Mouse (Mus musculus) forebrain, embryonic 10.5 days (tissue): ENCODE data around the gene Rab42. TPM values are rescaled to one million over a fixed set of nuclear protein-coding genes. Genes with fewer than 3 reads are reported as not detected.

Source experiments
- DNase-seq: peaks from one replicate; pipeline ENCODE4 v3.0.0-alpha.2; 2017; ENCODE audit warnings: low spot score; ENCODE audit errors: extremely low spot score
- H3K27ac ChIP-seq: fragments of 300-500 bp; sonication (generic); 2 replicates; pipeline ENCODE4 v1.5.1; 2016; ENCODE audit warnings: mild to moderate bottlenecking
- H3K27me3 ChIP-seq: fragments of 300-500 bp; sonication (generic); 2 replicates; pipeline ENCODE4 v1.6.1; 2016; ENCODE audit warnings: mild to moderate bottlenecking; ENCODE audit not compliant: poor library complexity, severe bottlenecking
- H3K36me3 ChIP-seq: fragments of 300-500 bp; sonication (generic); replicated peaks from 2 replicates; pipeline ENCODE4 v1.6.1; 2016; ENCODE audit warnings: mild to moderate bottlenecking, moderate library complexity
- H3K4me1 ChIP-seq: fragments of 300-500 bp; sonication (generic); 2 replicates; pipeline ENCODE4 v1.6.1; 2016
- H3K4me3 ChIP-seq: fragments of 300-500 bp; sonication (generic); 2 replicates; pipeline ENCODE4 v1.5.1; 2016; ENCODE audit warnings: mild to moderate bottlenecking, moderate library complexity
- H3K9me3 ChIP-seq: fragments of 300-500 bp; sonication (generic); 2 replicates; pipeline ENCODE4 v1.6.1; 2016; ENCODE audit warnings: mild to moderate bottlenecking, moderate library complexity
- WGBS: fragments of 180-500 bp; shearing (Covaris S2); methylation state at CpG from one replicate; pipeline ENCODE4 v1.1.7; 2016; 5-methylcytosine and 5-hydroxymethylcytosine counted together
- polyA plus RNA-seq: library from polyadenylated mRNA; unstranded; fragments of >200 nt; fragmentation: Nextera tagmentation; extraction: Ambion mirVana; gene quantifications from 2 replicates; pipeline ENCODE4 v1.2.1, GENCODE M21; 2016

Rab42 gene
- 0.97 and 1.2 TPM in 2 replicates for polyA plus RNA-seq

DNA sequence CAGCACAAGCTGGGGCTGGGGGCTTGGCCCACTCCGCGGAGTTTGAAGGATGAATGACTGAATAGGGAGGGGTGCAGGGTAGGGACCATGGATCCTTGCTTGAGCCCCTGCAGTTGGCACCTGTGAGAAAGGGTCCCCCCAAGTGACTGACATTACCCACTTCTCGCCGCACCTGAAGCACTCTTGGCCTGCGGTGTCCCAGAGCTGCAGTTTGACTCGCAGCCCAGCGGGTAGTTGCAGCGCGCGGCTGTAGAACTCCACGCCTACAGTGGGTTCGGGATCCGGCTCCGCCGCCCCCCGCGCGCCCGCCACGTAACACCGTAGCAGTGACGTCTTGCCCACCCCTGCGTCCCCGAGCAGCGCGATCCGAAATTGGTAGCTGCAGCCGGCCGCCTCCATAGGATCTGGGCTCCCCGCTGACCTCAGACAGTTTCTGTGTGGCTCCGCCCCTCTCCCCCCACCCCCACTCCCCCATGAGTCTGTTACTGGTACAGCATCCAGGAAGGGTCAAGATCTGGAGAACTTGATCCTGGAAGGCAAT lies at the start of gene Rab42:
Gene Rab42, minus strand, starts transcription at position 447 of the 541 bp plus-strand sequence.
- peak within 1 kb of the TSS; percentile 58 for H3K4me3 ChIP-seq
- H3K9me3 ChIP-seq: no peaks in the 10 kb centered on the region
- DNase-seq: peak; percentile 67
- peaks cover 4% of the 10 kb centered on the region; the same call in 1 of the 2 replicates for H3K27me3 ChIP-seq
- peaks cover 15% of the 10 kb centered on the region for H3K4me1 ChIP-seq
- no peaks in the 10 kb centered on the region for H3K36me3 ChIP-seq
- WGBS: 2% methylated on average over 31 of the region's 31 CpGs
- H3K27ac ChIP-seq: peak within 1 kb of the TSS; percentile 68

DNA sequence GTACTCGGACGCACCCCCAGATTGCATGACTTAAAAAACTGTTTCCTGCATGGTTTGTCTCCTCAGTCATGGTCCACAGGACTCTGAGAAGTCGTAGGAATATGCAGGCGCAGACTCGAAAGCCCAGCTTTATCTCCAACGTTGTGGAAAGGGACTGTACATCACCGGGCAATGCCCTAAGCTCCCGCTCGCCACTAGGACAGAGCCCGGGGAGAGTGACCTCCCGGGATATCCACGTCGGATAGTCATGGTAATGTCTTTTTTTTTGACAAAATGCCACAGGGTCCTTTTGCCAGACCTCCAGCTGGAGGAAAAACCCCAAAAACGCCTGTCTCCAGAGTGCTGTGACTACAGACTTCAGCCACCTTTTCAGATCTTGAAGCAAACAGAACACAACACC lies 49.6 kb upstream of the Rab42 start:
- 0% methylated on average over 14 of the region's 14 CpGs for WGBS
- no peaks in the 10 kb centered on the region for H3K27me3 ChIP-seq
- no peak for DNase-seq
- no peaks in the 10 kb centered on the region for H3K9me3 ChIP-seq
- peaks cover 24% of the 10 kb centered on the region for H3K4me1 ChIP-seq
- peak overlapping the region; percentile 92 for H3K27ac ChIP-seq
- peak overlapping the region; percentile 78 for H3K4me3 ChIP-seq
- H3K36me3 ChIP-seq: peaks cover 50% of the 10 kb centered on the region

DNA sequence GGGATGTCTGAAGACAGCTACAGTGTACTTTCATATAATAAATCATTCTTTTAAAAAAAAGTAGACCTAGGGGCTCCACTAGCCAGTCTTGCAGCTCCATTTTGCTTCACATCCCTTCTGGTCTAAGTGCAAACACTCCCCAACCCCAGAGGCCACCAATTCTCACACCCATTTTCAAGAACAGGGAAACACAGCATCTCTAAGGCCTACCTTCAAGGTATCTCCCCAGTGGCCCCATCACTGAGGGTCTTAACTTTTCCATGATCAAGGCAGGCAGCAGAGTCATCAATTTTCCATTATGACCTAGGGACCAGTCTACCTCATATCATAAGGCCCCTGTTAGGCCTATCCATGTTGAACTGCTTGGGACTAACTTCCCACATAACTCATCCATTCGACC lies 48.2 kb upstream of the Rab42 start:
- Histone ChIP-seq H3K27me3 (no peaks in the 10 kb centered on the region), H3K27ac (peak overlapping the region; percentile 92), H3K36me3 (peaks cover 38% of the 10 kb centered on the region), H3K9me3 (no peaks in the 10 kb centered on the region), H3K4me3 (peak overlapping the region; percentile 78), H3K4me1 (peaks cover 28% of the 10 kb centered on the region)
- DNase-seq: no peak
- 22% methylated on average over 1 of the region's 1 CpGs for WGBS

DNA sequence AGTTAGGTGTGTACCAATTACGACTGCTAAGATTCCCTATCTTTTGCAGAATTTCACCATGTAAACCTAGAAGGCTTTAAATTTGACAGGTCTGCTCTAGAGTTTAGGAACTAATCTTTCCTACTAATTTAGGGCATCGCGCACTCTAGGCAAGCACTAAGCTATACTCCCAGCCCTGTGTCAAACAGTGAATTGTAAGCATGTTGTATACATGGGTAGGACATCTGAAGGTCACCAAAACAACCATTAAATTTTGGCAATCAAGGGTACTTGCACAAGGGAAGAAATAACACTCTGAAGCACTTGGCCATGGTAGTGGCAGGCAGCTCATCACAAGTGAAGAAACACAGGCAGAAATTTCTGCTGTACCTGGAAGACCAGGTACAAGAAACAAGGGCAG lies 47.7 kb upstream of the Rab42 start:
- H3K9me3 ChIP-seq: no peaks in the 10 kb centered on the region
- H3K27ac ChIP-seq: no peak overlapping the region
- peak overlapping the region; percentile 78; the same call in 1 of the 2 replicates for H3K4me3 ChIP-seq
- peaks cover 28% of the 10 kb centered on the region for H3K4me1 ChIP-seq
- no peaks in the 10 kb centered on the region for H3K27me3 ChIP-seq
- peaks cover 32% of the 10 kb centered on the region for H3K36me3 ChIP-seq
- 57% methylated on average over 3 of the region's 3 CpGs for WGBS
- no peak for DNase-seq

DNA sequence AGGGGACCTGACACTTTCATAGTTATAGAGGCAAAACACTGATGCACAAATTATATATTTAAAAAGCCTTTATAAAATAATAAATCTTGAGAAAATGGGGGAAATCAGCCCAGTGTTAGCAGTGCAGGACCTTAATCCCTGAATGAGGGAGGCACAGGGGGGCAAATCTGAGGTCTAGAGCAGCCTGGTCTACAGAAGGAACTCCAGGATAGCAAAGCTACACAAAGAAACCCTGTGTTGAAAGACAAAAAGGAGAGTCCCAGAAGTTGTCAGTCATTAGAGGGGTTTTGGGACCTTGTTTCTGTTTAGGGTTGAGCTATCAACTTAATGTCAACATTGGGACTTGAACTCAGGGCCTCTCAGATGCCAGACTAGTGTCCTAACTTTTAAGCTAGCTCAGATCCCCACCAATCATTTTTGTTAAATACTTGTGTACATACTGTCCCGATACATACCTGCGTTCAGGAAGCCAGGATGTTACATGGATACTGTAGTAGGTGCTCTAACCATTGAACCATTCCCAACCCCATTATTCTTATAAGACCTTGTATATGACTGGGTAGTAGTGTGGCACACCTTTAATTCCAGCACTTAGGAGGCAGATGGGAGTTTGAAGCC lies 47.0 kb upstream of the Rab42 start:
- DNase-seq: no peak
- WGBS: 27% methylated on average over 2 of the region's 2 CpGs
- 0 out of 2 replicates have a peak overlapping the region, but pooled peaks have one; percentile 16 for H3K4me3 ChIP-seq

DNA sequence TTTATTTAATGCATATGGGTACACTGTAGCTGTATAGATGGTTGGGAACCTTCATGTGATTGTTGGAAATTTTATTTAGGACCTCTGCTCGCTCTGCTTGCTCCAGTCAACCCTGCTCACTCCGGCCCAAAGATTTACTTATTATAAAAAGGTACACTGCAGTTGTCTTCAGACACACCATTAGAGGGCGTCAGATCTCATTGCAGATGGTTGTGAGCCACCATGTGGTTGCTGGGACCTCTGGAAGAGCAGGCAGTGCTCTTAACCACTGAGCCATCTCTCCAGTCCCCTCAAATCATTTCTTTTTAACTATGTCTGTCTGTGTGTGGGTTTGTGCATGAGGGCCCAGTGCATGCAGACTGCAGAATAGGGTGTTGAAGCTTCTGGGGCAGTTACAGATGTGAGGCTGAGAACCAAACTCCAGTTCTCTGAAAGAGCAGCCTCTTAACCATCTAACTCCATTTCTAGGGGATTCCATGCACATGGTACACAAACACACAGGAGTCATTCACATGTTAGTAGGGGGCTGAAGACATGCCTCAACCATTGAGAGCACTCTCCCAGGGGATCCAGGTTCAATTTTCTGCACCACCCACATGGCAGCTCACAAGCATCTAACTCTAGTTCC lies 46.4 kb upstream of the Rab42 start:
- Histone ChIP-seq H3K27ac (no peak overlapping the region), H3K4me3 (no peak overlapping the region), H3K9me3 (no peaks in the 10 kb centered on the region), H3K27me3 (no peaks in the 10 kb centered on the region), H3K36me3 (peaks cover 32% of the 10 kb centered on the region), H3K4me1 (peaks cover 30% of the 10 kb centered on the region)
- 62% methylated on average over 3 of the region's 3 CpGs for WGBS
- no peak for DNase-seq

More for the DNA sequence above, 47.0 kb upstream of the Rab42 start:
- Histone ChIP-seq H3K27me3 (no peaks in the 10 kb centered on the region), H3K9me3 (no peaks in the 10 kb centered on the region), H3K27ac (no peak overlapping the region), H3K36me3 (peaks cover 32% of the 10 kb centered on the region), H3K4me1 (peaks cover 28% of the 10 kb centered on the region)

DNA sequence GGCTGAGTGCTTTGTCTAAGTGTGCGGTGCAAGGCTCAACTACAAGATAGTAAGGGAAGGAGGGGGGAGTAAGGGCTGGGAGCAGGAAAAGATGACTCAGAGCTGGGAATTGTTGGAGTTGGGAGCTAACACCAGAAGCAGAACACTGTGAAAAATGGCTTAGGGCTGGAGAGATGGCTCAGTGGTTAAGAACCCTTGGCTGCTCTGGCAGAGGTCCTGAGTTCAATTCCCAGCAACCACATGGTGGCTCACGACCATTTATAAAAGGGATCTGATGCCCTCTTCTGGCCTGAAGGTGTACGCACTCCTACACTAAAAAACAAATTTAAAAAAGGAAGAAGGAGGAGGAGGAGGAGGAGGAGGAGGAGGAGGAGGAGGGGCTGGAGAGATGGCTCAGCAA lies 43.5 kb upstream of the Rab42 start:
- DNase-seq: no peak
- peaks cover 38% of the 10 kb centered on the region for H3K4me1 ChIP-seq
- peaks cover 37% of the 10 kb centered on the region for H3K36me3 ChIP-seq
- H3K27ac ChIP-seq: no peak overlapping the region
- H3K27me3 ChIP-seq: no peaks in the 10 kb centered on the region
- 65% methylated on average over 3 of the region's 3 CpGs for WGBS
- no peaks in the 10 kb centered on the region for H3K9me3 ChIP-seq
- H3K4me3 ChIP-seq: no peak overlapping the region

DNA sequence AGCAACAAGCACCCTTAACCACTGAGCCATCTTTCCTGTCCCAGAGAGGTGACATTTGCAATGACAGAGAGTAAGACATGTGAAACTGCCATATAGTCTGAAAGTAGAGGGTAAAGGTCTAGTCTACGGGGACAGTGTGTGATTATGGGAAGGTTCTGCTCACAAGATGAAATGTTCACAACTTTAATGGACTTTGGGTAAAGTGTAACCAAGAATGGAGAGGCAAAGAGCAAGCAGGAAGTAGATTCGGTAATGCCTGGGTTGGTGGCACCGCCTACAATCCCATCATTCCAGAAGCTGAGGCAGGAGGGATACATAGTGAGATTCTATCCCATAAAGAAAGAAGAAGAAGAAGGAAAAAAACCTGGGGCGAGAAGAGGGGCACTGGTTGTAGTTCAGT lies 43.1 kb upstream of the Rab42 start:
- no peak for DNase-seq
- 87% methylated on average over 4 of the region's 4 CpGs for WGBS
- Histone ChIP-seq H3K36me3 (peaks cover 37% of the 10 kb centered on the region), H3K4me3 (no peak overlapping the region), H3K27ac (no peak overlapping the region), H3K4me1 (peaks cover 34% of the 10 kb centered on the region), H3K9me3 (no peaks in the 10 kb centered on the region), H3K27me3 (no peaks in the 10 kb centered on the region)

DNA sequence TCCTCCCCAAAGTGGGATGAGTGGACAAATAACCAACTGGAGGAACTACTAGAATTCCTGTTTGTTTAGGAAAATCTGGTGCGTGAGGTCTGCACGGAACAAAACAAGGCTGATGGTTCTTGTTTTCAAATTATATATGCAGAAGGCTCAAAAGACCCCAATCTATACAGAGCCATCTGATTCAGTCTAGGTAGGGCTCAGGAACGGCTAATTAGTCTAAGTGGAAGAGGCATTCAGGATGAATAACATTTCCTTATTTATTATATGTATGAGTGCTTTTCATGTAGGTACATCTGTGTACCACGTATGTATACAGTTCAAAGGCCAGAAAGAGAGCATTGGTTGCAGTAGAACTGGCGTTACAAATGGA lies 42.6 kb upstream of the Rab42 start:
- Histone ChIP-seq H3K36me3 (peaks cover 37% of the 10 kb centered on the region), H3K27ac (peak overlapping the region; percentile 97; the same call in 1 of the 2 replicates), H3K27me3 (no peaks in the 10 kb centered on the region), H3K4me3 (peak overlapping the region; percentile 84), H3K9me3 (no peaks in the 10 kb centered on the region), H3K4me1 (peaks cover 30% of the 10 kb centered on the region)
- 50% methylated on average over 5 of the region's 5 CpGs for WGBS
- DNase-seq: no peak

DNA sequence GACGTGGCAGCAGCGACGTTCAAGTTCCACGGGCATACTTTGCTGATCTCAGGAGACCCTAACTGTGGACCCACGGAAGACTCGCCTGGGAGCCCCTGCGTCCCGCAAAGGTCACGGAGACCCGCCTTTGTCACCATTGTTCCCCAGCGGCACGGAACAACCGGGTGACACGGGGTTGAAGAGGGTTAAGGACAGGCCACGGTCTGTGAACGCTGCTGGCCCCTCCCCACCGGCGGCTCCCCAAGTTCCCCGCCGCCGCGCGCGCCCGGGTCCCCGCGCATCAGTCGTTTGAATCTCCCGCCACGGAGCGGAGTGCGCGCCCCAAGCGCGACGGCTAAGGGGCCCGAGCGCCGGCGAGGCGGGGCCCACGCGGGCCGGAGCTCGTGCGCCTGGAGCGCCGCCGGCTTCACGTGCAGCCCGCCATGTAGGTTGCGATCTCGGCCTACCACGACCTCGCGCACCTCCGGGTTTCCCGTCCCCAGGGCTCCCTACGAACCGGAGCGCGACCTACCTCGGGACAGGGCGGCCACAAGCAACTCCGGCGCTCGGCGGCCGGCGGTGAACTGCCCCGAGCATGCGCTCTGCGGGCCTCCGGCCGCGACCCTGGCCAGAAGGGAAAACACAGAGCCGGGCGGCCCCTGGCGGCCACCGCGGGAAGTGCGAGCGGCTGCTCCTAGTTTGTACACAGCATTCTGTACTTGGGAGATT lies 42.1 kb upstream of the Rab42 start:
- peak; percentile 92 for DNase-seq
- Histone ChIP-seq H3K4me3 (peak overlapping the region; percentile 84), H3K36me3 (peaks cover 37% of the 10 kb centered on the region), H3K4me1 (peaks cover 30% of the 10 kb centered on the region), H3K27ac (peak overlapping the region; percentile 97), H3K27me3 (no peaks in the 10 kb centered on the region), H3K9me3 (no peaks in the 10 kb centered on the region)
- WGBS: under 1% methylated on average over 83 of the region's 83 CpGs

DNA sequence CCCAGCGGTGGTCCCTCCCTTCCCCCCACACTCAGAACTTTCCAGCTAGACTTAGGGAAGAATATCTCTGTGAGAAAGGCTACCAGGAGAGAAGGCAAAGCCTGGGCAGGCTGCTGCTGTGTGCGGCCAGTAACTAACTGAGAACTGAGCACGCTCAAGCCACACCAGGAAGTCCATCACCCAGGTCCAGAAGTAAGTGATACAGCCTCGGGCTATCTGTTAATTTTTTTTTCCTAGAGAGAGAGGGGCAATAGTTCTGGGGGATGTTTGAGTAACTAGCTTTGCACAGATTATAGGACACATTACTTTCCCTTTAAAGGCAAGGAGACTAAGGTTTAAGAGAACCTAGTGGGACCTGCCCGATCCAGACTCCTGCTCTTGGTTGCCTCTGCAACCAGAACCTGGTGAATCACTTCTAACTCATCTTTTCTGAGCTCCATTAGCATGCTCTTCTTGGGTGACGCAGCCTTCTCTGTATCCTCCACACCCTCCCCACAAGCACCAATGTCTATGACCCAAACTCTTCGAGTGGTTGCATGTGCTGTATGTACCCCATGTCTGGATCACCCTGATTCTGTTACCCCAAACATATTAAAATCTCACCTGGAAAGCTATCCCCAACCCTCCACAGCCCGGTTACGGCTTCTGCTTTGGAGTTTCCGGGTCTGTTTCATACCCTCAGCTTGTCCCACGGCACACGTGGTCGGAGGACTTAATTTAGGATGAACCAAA lies 41.4 kb upstream of the Rab42 start:
- no peaks in the 10 kb centered on the region for H3K9me3 ChIP-seq
- peak overlapping the region; percentile 97 for H3K27ac ChIP-seq
- H3K4me3 ChIP-seq: peak overlapping the region; percentile 84
- peak; percentile 46 for DNase-seq
- peaks cover 38% of the 10 kb centered on the region for H3K36me3 ChIP-seq
- H3K4me1 ChIP-seq: peaks cover 30% of the 10 kb centered on the region
- 9% methylated on average over 13 of the region's 13 CpGs for WGBS
- H3K27me3 ChIP-seq: no peaks in the 10 kb centered on the region

DNA sequence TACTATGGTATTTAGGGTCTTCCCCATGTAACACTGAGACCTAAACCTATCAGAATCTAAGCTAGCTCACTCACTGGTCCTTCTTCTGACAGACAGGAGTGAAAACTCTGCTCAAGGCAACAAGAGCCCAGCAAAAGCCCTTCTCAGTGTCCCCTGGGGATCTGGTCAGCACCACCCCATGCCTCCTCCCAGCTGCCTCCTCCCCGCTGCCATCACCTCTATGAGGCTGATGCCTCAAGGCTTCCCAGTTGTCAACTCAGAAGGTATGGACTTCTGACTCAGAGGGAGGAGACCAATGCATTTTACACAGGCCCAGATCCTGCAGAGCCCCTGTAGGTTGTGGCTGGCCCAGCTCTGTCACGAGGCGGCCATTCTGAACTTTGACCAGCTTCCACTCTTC lies 38.3 kb upstream of the Rab42 start:
- Histone ChIP-seq H3K27me3 (no peaks in the 10 kb centered on the region), H3K9me3 (no peaks in the 10 kb centered on the region), H3K36me3 (peaks cover 67% of the 10 kb centered on the region), H3K4me3 (no peak overlapping the region), H3K27ac (no peak overlapping the region), H3K4me1 (peaks cover 25% of the 10 kb centered on the region)
- WGBS: 94% methylated on average over 3 of the region's 3 CpGs
- no peak for DNase-seq
